Comparison of ENCODE assay signal across 9 mouse cellular contexts in genomic region chr14:103471806-103472553, GRCm38 (mm10). TPM values are rescaled to one million over a fixed set of nuclear protein-coding genes. Genes with fewer than 3 reads are reported as not detected.
DNase-seq lines count a peak whose midpoint lies in the region; ATAC-seq and TF ChIP-seq lines count a peak whose summit lies in the region.
"Had no signal": no experiment of that assay in that cellular context is flagged by ENCODE, and none has a peak within 500 bp of the region (broad histone marks: within the 10 kb centered on the region; RNA-seq: fewer than 3 reads in every experiment).

No protein-coding gene starts in this region.

- no peak for TF ChIP-seq EP300 in liver, postnatal 0 days (IDR thresholded peaks at IDR 0.05; ENCODE audit: low read depth)

- H3K27ac ChIP-seq in forebrain, embryonic 12.5 days: peak overlapping the region; percentile 38; the same call in 1 of the 2 replicates
- no peak overlapping the region for H3K27ac ChIP-seq in liver, postnatal 0 days (ENCODE audit: low read depth)

- H3K27me3 ChIP-seq in forebrain, embryonic 12.5 days: no peaks in the 10 kb centered on the region
- no peaks in the 10 kb centered on the region for H3K27me3 ChIP-seq in liver, postnatal 0 days (ENCODE audit: insufficient read depth, low read length)

- no peaks in the 10 kb centered on the region for H3K36me3 ChIP-seq in forebrain, embryonic 12.5 days (replicated peaks)
- no peaks in the 10 kb centered on the region for H3K36me3 ChIP-seq in liver, postnatal 0 days (replicated peaks; ENCODE audit: insufficient read depth, low read length)

- no peak for TF ChIP-seq CTCF in liver, postnatal 0 days (IDR thresholded peaks at IDR 0.05; ENCODE audit: low read depth)

- H3K4me1 ChIP-seq in forebrain, embryonic 12.5 days: peaks cover 7% of the 10 kb centered on the region
- H3K4me1 ChIP-seq in liver, postnatal 0 days (ENCODE audit: insufficient read depth): no peaks in the 10 kb centered on the region

- no peak overlapping the region for H3K4me2 ChIP-seq in forebrain, embryonic 12.5 days
- H3K4me2 ChIP-seq in liver, postnatal 0 days (ENCODE audit: low read depth, low read length): no peak overlapping the region

- peak; percentile 32 for DNase-seq in retina, postnatal 1 day
- DNase-seq in retina, embryonic 14.5 days (ENCODE audit: low spot score): no peak
- peak; percentile 53 to 65 for DNase-seq in heart, postnatal 14 days
- DNase-seq in left cerebral cortex, adult 8-10 months (ENCODE audit: low spot score in 2 of 2): peak; percentile 47 to 90
- DNase-seq in liver, postnatal 0 days: no peak
- DNase-seq in urinary bladder, postnatal 36 days (ENCODE audit: low spot score in 2 of 2): no peak

- no peaks in the 10 kb centered on the region for H3K9me3 ChIP-seq in forebrain, embryonic 12.5 days
- no peaks in the 10 kb centered on the region for H3K9me3 ChIP-seq in liver, postnatal 0 days (ENCODE audit: low read length)

- ATAC-seq in forebrain, embryonic 12.5 days (ENCODE audit: low FRiP score): peak; percentile 62; the same call in 1 of the 2 replicates
- no peak for ATAC-seq in megakaryocyte-erythroid progenitor cell, adult 5-6 weeks (replicated peaks; ENCODE audit: low FRiP score, low TSS enrichment, poor library complexity, severe bottlenecking)
- no peak for ATAC-seq in liver, postnatal 0 days

- H3K9ac ChIP-seq in forebrain, embryonic 12.5 days: no peak overlapping the region
- no peak overlapping the region for H3K9ac ChIP-seq in liver, postnatal 0 days (replicated peaks)

- WGBS in forebrain, embryonic 12.5 days: 59% methylated on average over 7 of the region's 7 CpGs
- WGBS in liver, postnatal 0 days (ENCODE audit: insufficient replicate concordance): 46% methylated on average over 7 of the region's 7 CpGs

- intact Hi-C loops in heart, postnatal 14 days (cut with DNase I): loop anchor here (5.0 to 10.0 kb wide), 3 partner anchors 217 to 400 kb away; partner anchors contain the start of gene Cln5

- no peak overlapping the region for H3K4me3 ChIP-seq in forebrain, embryonic 12.5 days (replicated peaks)
- no peak overlapping the region for H3K4me3 ChIP-seq in liver, postnatal 0 days (ENCODE audit: low read depth, low read length)
- H3K4me3 ChIP-seq: erythroblast, embryonic 14.5 days had no signal

RNA-seq across cellular contexts. Expression of gene Scel, which starts 41.2 kb away (rescaled TPM):
- 0.28 and 0.47 TPM in 2 replicates for polyA plus RNA-seq in forebrain, embryonic 12.5 days (2016; fragmentation: Nextera tagmentation; extraction: Ambion mirVana)
- total RNA-seq in heart, postnatal 14 days (2021): under 1 TPM; 0.32 to 0.41 TPM
- total RNA-seq in left cerebral cortex, adult 8-10 months (2022): 1 to 10 TPM; 1.2 to 1.5 (median 1.4) TPM
- not detected in 2 replicates for total RNA-seq in megakaryocyte-erythroid progenitor cell, adult 5-6 weeks (2014; fragmentation: Nextera tagmentation)
- not detected in 2 replicates for total RNA-seq in megakaryocyte-erythroid progenitor cell, adult 5-6 weeks (2017)
- 0.07 TPM in 1 of 2 replicates, not detected in the other for polyA plus RNA-seq in liver, postnatal 0 days (2015; fragmentation: Nextera tagmentation; extraction: Ambion mirVana)
- polyA plus RNA-seq: erythroblast, embryonic 14.5 days had no signal

Comparison
In these comparisons a context has a peak if more than half of its experiments do, and no peak if none do; other contexts are left out.
1. DNase-seq: peak in retina, postnatal 1 day (single experiment), heart, postnatal 14 days (2 of 2) and left cerebral cortex, adult 8-10 months (2 of 2); none in retina, embryonic 14.5 days (single experiment), liver, postnatal 0 days (single experiment) and urinary bladder, postnatal 36 days (0 of 2).